Mouse (Mus musculus) left cerebral cortex, postnatal 4 days (tissue): ENCODE results near the gene Ube2u. TPM values are rescaled to one million over a fixed set of nuclear protein-coding genes. Genes with fewer than 3 reads are reported as not detected.
A peak's percentile ranks its signal among the peaks of the same experiment; 100 is the strongest.
"Not testable (repeated sequence)": the region's sequence is repeated elsewhere in the genome, so short reads cannot be mapped to it uniquely, and the experiment has no call there.

Source experiments
- DNase-seq: peaks from one replicate; pipeline ENCODE4 v3.0.0-alpha.2; 2022
- intact Hi-C: fragments of 180-260 bp; cut with DNase I; formaldehyde crosslinking; loops from one replicate; pipeline ENCODE4 v1.15.1; 2025
- total RNA-seq, 2 experiments: library from RNA; stranded (reverse); gene quantifications; 2 replicates each; pipeline ENCODE4 v1.2.3; 2021

Gene Ube2u
- total RNA-seq = not detected

DNA sequence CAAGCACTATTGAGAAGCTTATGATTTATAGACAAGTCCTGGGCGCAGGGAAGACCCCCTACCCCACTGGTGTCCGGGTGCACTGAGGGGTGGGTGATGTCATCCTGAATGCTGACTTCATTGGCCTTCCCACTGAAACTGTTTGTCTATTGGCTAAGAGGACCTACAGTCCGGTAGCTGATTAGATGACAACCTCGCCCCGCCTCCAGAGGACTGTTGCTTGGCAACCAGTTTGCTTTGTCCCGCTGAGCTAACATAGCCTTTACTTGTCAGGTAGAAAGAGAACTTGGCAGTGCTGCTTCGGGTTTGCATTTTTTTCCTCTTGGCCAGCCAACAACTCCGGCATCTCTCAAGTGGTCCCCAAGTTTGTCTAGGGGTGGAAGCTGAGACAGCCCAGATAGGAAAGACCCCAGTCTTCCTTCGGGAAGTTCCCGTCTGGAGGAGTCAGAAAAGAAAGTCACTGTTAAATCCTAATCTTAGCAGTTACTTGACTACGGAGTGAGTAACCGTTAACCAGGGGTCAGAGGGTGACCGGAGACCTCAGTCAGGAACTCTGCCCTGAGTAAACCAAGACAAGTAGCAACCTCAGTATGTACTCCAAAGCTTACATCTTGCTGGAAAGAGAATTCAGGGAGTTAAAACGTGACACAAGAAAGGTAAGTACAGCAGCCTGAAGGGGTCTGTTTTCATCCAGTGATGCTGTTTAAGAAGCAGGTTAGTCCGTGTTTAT is at the start of gene Ube2u:
Gene Ube2u (plus strand): TSS at position 258 of the 730 bp plus-strand sequence.
- intact Hi-C loops = no loop called here
- peak; percentile 59 for DNase-seq

DNA sequence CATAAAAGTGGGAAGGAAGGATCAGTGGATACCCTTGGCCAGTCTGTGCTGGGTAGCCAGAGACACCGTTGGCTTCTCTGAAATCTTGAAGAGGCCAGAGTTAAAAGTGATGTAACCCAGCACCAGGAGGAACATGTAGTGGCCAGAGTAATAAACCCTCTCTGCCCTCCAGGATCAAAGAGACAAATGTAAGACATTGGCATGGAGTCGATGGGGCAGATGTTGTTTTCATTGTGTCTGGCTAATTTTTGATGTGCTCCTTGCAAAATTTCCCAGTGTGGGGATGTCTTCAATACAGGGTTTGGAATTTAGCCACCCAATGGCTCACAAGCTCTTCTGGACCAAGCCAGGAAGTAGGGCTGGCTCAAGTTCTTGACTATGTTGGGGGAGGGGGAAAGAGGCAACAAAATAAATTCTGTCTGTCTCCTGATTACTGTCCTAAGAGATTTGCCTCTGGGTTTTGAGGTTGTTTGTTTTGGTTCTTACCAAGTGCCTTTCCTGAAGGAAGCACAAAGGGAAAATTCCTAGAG is 49.2 kb upstream of the Ube2u start:
- intact Hi-C loops = no loop called here
- no peak for DNase-seq

DNA sequence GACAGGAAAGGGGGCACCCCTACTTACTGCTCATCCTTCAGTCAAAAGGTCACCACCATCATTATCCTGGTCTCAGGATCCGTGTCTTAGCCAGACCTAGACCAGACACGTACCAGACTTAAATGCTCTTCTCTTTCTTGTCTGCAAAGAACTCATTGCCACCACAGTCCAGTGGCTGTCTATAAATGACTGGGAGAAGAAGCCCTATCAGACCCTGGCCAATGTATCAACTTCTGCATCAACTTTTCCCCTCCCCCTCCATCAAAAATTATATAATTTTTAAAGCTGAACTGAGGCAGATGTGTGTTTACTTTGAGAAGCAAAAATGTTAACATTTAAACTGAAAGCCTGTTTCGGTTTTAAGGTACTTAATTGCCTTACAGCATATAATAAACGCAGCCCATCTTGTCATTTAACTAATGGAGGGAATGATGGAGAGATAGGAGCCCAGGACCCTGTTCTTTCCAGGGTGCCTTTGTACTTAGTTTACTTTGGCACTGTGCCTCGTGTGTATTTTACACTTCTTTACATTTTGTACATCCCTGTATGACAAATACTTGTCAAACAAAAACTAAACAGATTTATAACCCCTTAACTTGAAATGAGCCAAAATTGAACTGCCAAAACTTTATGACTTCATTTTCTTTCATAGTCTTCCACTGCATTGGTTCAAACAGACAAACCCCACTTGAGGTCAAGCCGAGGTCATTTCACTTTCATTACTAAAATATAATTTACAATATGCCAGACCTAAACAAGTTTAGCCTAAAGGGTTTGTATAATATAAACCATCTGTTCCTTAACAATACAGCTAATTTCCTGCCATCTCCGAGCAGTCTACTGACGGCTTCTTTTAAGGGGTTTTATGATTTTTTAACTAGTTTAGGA is 43.1 kb upstream of the Ube2u start:
- no peak for DNase-seq
- intact Hi-C loops = no loop called here

DNA sequence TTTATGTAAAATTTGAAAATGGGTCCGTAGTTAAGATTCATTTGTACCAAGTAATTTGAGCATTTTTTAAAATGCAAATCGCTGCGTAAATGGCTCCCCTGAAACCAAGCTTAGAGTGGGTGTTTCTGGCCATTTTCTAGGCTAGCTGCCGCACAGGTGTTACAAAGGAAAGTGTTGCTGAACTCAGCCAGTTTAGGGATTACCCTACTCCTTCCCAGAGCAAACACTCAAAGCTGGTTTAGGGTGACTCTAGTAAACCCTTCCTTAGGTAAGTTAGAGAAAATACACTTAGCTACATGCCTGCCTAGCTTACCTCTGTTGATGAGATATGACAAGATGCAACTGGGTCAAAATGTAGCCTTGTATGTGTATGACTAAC is 42.5 kb upstream of the Ube2u start:
- no peak for DNase-seq
- intact Hi-C loops = no loop called here

DNA sequence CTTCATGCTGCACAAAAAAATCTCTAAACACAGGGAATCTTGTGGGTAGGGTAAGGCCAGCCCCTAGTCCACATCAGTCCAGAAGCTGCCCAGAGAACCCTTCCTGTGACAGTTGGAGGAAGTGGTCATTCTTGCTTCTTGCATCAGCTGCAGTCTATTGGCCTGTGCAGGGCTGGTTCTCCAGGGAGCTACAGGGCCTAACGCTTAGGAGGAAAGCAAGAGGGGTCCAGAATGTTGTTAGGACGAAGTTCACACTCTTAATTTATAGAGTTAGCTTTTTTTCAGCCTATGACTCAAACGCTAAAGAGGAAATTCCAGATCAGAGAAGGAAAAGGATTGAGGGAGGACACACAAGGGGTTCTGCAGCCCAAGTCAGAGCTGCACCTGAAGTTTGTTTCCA is 31.8 kb upstream of the Ube2u start:
- intact Hi-C loops = no loop called here

DNA sequence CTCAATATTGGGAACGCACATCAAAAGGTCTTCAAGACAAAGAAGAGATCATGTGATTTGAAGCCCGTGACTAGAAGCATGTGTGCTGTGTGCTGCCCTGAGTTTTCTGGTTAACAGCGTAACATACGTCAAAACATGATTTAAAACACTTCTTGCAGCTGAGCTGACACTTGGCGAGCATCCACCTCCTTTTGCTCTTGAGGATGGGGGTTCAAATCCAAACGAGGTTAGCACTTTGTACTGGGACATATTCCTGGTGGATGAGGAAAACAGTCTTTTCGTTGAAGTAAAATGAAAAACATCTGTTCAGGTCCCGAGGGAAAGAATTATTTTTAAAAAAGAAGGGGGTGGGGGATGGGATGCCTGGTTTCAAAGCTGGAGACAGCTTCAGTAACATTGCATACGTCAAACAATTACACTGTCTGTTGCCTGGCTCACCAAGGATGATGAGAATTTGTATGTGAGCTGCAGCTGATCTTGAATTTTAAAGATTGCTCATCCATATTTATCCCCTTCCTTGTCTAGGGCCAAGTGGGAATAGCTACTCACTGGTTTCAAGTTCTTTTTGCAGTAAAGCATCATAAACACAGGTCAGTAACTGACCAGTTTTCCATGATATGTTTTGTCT is 16.0 kb upstream of the Ube2u start:
- DNase-seq = no peak
- intact Hi-C loops = no loop called here

More for the DNA sequence above, 31.8 kb upstream of the Ube2u start:
- DNase-seq = no peak

DNA sequence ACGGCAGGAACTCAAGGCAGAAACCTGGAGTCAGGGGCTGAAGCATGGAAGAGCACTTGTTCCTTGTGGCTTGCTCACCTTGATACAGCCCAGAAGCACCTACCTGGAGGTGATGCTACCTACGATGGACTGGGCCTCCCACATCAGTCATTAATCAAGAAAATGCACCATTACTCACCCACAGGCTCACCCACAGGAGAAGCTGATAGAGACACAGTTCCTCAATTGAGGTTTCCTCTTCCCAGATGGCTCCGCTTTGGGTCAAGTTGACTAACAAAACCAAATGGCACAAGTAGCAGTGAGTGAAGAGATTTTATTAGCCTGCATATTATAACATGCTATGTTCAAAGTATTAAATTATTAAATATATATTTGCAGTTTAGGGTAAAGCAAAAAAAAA is 9.8 kb downstream of the Ube2u start:
- no peak for DNase-seq
- intact Hi-C loops = no loop called here

DNA sequence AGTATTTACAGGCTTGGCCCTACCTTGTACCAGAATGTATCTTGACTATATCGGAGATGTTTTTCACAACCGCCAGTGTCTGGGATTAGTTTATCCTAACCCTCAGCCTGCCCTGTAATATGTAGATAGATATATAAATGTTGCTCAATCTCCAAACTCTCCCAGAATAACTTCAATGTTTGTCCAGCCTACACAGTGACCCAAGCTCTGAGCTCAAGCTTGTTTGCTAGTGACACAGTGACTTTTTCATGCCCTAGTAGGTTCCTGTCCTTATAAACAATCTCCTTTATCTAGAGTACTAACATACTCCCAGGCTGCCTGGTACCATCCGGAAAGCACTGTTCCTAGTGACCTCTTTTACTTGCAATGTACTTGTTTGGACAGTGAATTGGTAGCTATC is 16.5 kb downstream of the Ube2u start:
- DNase-seq = no peak
- intact Hi-C loops = no loop called here

DNA sequence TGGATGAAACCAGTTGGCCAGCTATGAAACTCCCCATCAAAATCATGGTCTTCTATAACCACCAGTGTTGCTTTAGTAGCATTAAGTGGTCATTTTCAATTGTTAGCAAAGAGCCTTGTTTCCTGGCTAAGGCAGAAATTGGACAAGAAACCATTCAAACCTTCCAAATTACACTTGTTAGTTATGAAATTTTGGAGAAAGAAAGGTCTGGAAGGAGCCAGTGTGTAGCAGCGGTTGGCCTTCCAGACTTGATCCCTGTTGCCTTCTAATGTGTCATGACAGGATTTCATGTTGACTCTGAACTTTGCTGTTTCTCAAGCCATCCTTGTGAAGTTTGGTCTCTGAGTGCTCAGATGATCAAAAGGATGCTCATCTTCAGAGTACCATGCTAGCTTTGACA is 17.9 kb downstream of the Ube2u start:
- intact Hi-C loops = no loop called here
- no peak for DNase-seq

DNA sequence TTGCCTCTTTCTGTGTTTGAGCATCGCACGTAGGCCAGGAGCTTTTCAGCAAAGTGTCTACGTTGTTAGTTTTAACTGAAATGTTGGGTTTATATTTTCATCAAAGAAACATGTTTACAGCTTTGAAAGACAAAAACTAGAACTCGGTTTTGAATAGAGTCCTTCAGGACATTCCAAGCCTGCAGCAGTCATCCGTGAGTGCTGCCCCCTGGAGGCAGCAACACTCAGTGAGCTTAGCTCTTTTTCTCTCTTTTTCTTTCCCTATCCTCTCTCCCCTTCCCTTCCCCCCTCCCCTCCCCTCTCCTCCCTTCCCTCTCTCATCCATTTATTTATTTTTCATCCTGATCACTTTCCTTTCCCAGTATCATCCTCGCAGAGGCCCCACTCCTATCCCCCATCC is 19.5 kb downstream of the Ube2u start:
- DNase-seq = peak; percentile 21
- intact Hi-C loops = no loop called here

DNA sequence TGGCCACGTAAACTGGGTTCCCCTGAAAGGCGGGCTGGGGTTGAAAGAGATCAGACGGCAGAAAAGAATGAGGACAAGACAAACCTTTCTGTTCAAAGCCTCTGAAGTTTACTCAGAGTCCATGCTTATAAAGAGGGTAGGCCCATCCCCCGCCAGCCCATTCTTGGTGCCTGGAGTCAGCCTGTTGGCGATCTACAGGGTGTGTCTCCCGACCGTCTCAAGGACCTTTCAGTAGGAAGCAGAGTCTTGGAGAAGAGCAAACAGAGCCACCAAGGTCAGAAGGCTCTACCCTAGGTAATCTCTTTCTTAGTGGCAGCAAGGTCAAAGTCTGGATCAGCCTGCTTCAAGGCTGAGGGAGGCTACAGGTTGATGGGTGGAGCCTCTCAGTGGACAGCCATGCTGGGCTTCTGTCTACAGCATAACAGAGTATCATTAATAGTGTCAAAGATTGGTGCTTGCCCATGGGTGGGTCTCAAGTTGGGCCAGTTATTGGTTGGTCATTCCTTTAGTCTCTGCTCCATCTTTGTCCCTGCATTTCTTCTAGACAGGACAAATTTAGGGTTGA is 20.5 kb downstream of the Ube2u start:
- intact Hi-C loops, DNase-seq: not testable (repeated sequence)

DNA sequence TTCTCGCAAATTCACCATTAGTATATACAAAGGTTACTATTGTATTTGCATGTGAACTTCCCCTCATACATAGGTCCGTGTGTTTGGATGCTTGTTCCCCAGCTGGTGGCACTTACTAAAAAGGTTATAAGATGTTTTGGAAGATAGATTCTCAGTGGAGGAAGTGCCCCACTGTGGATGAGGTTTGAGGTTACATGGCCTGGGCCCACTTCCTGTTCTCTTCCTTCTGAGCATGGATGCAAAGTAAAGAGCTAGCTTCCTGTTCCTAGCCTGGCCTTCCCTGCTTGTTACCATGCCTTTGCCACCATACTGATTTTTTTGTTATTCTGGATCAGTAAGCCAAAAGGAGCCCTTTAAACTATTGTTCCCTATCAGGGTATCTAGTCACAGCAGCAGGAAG is 24.7 kb downstream of the Ube2u start:
- intact Hi-C loops = no loop called here
- no peak for DNase-seq

DNA sequence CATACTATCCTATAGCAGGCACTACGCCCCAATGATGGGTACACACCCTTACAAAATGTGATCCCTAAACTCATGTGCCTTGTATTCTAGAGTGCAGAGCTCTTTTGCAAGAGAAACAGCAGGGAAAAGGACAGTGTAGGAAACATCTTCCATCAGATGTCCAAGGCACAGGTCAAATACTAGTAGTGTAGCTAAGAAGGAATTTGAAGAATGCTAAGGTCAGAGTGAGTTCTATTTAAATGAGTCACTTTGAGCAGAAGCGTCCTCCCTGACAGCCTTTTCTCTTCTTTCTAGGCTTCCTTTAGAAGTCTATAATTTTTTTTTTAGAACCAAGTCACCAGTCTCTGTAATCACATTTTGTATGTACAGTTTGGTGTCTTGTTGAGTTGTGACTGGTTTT is 39.0 kb downstream of the Ube2u start:
- no peak for DNase-seq
- intact Hi-C loops = no loop called here

DNA sequence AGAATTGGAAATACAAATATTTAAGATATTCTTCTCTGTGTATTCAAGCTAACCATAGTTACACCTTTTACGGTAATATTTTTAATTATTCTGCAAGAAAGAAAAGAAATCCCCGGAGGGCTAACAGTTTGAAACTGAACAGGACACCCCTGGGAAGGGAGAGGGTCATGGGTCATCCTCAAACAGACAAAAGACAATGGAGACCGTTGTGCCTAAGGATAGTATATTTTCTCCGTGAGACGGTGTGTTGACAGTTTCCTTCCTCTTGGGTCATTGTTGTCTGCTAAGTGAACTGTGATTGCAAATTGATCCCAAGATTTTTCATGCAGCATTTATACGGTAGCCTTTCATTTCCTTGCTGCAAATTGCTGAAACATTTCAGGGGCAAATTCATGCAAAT is 43.9 kb downstream of the Ube2u start:
- intact Hi-C loops = loop anchor here (10.0 kb wide), 1 partner anchor 108 kb away; no protein-coding TSS in a partner anchor
- DNase-seq = no peak

DNA sequence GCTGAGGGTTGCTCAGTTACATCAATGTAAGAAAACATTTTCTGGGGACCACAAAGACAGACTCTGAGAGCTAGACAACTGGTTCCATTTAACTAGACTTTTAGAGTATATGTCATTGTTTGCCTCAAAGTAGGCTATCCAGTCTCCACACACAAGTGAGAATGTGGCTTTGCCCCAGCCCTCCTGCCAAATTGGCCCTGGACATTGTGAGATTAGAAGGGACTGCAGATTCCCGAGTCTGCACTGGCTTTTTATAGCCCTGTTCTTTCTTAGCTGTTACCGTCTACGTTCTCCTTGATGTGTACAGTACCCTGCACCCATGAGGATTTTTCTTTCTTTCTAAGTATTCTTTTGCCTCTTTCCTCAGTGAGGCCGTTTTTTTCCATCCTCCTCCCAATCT is 46.1 kb downstream of the Ube2u start:
- intact Hi-C loops = loop anchor here (10.0 kb wide), 1 partner anchor 110 kb away; no protein-coding TSS in a partner anchor
- no peak for DNase-seq

DNA sequence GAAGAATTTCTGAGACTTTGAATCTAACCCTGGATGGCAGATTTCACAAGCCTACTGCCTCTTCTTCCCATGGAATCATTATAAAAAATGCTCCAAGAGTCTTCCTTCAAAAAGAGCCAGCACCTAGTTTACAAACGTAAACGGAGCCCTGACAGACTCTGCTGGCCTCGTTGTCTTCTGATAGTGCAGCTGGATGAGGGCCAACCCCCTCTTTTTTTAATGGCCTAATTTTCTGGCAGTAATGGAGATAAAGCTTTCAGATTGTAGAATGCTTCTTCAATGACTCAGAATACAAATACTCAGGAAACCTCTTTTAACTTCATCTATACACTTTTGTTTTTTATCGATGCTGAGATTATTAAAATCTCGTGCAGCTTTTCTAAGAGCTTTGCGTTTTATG is 47.6 kb downstream of the Ube2u start:
- intact Hi-C loops = loop anchor here (10.0 kb wide), 1 partner anchor 111 kb away; no protein-coding TSS in a partner anchor

DNA sequence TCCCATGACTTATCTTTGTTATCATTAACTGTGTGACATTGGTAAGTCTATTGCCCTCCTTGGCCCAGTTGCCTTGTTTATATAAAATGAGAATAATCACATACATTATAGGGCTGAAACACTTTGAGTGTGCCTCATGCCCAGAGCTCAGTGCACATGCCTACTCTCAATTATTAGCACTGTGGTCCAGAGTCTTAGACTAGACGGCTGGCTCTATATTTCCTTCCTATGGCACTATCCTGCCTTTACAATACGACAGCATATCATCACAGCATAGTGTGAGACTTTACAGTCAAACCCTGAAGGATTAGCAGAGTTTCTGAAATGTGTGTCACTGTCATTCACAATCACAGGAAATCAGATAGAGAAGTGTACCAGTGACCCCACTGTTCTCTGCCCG is 48.4 kb downstream of the Ube2u start:
- DNase-seq = no peak
- intact Hi-C loops = loop anchor here (10.0 kb wide), 1 partner anchor 112 kb away; no protein-coding TSS in a partner anchor

More for the DNA sequence above, 47.6 kb downstream of the Ube2u start:
- peak; percentile 14 for DNase-seq

DNA sequence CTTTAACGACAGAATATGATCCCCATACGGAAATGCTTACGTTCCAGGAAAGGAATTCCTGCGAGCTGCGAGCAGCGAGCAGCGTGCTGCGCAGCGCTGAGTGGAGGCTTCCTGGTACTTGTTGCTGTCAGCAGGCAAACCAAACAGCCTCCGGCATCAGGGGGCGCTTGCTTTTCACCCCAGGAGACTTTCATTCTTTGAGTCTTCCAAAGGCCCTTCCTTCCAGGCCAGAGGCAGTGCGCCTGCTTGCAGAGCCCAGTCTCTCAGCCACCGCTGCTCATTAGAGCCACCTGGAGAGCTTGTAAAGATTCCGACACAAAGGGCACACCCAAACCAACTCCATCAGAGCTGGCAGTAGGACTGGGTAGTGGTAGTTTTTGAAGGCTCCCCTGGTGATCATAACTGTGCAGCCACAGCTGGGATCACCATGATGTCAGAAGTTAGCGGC is 48.9 kb downstream of the Ube2u start:
- peak; percentile 6 for DNase-seq
- intact Hi-C loops = loop anchor here (10.0 kb wide), 1 partner anchor 113 kb away; no protein-coding TSS in a partner anchor

DNA sequence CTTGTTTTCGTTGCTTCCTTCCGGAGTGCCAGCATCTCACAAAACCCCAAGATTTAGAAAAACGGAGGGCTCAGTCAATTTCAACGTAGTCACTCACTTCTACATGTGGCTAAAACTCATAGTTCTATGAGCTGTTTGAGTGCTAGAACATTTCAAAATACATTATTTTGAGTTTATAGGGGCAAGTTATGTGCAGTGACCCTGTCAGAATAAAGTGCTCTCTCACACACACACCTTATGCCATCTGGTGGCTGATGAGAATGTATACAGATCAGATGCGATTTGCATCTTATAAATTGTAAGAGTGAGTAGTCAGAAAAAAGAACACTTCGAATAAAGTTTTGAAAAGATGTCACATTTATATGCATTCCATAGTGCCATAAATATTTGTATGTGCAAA is 55.0 kb downstream of the Ube2u start:
- DNase-seq = no peak
- intact Hi-C loops = loop anchor here (2.0 kb wide), 1 partner anchor 507 kb away; no protein-coding TSS in a partner anchor

DNA sequence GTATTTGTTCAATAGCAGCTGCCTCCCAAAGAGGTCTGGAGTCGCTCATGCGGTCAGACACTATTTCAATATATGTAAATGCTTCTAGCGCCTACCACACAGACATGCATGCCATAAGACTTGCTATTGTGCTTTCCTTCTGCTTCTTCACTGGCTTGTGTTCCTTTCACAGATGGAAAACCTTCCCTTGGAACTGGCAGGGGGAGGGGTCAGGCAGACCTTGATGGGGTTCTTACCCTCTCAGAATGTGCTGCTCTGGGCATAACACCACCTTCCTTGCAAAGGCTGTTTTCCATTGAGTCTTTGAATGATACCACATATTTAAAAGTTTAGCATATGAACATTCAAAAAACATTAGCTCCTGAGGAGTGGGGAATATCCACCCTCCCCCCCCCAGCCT is 56.3 kb downstream of the Ube2u start:
- intact Hi-C loops = loop anchor here (5.0 kb wide), 3 partner anchors 438 to 588 kb away; partner anchors contain the start of gene Ror1

More for the DNA sequence above, 56.3 kb downstream of the Ube2u start:
- no peak for DNase-seq
